Mouse (Mus musculus): ENCODE data around the gene Gm17087. TPM values are rescaled to one million over a fixed set of nuclear protein-coding genes. Genes with fewer than 3 reads are reported as not detected.

Gene Gm17087
- total RNA-seq, 2 experiments from 2014 or later: not detected

DNA sequence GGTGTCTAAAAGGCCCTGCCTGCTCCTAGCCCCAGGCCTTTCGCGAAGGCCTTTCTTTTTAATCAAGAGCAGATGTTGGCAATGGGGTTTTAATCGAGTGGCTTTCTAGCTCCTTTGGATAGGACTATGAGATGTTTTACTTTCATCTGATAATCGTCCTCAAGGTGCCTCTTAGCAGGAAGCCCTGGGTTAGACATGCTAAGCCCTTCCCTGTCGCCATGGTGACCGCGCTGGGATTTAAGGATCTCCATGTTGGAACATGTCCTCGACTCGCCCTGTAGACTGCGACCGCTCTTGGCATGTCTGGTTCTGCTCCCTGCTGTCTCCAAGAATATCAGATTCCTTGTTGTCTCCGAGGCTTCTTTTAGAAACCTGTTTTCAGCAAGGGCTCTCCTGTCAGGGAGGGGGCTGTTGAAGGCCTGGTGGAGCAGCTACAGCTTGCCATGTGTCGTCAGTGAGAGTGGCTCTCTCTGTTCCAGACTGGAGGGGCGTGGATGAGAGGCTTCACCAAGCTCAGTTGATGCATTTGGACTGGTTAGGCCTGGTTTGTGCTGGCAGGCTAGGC, 24.7 kb downstream of the Gm17087 start:
- no peak for DNase-seq

- no peak for DNase-seq
These were observed 28.6 kb downstream of the Gm17087 start for GRCm38 (mm10) chr17:8538102-8538501.

DNA sequence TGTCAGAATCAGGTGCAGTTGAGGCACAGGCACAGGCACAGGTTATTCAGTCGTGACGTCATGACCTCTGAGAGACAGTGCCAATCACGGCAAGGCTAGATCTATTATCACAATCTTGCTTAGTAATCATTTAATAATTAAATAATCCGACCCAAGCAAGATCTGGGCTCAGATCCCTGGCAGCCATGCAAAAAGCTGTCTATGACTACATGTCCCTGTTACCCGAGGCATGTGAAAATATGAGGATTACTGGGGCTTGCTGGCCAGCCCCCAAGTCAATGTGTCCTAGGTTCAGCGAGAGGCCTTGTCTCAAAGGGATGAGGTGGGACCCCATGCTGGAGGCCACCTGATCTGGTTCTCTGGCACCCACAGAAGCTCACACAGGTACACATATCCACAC, 30.2 kb downstream of the Gm17087 start:
- DNase-seq: no peak

- no peak for DNase-seq
These were observed 32.9 kb downstream of the Gm17087 start for GRCm38 (mm10) chr17:8533828-8534227.

- DNase-seq: no peak
These were observed 34.1 kb downstream of the Gm17087 start for GRCm38 (mm10) chr17:8532609-8533008.

DNA sequence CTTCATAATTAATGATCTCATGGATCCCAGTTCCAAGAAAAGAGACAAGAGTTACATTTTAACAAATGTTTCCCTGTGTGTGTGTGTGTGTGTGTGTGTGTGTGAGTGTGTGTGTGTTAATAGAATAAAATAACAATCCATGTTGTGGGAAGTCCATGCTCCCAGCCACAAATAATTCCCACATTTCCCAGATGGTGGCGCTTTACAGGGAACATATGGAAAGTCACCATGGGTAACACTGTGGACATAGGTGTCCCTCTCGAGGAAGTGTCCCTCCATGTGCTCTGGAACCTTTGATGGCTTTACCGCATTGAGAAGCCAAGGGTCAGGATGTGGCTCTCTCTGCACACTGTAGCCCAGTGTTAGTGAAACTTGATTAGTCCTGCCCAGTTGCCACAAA, 38.1 kb downstream of the Gm17087 start:
- DNase-seq: no peak

DNA sequence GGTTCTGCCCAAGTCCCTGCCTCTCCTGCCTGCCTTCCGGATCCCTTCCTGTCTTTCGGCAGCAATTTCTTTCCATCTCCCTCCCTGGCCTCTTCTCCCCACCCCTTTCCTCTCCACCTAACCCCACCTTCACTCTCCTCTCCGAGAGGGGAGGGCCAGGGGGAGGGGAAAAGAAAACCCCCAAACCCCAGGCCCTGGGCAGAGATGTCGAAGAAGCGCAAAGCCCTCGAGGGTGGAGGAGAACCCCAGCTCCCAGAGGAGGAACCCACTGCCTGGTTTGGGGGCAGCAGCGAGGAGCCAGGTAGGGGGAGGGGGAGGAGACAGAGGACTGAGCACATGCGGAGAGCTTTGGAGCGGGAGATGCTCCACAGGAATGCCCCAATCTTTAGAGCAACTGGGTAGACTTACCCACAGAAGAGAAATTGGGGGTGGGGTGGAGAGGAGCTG, 39.9 kb downstream of the Gm17087 start:
- DNase-seq: no peak

DNA sequence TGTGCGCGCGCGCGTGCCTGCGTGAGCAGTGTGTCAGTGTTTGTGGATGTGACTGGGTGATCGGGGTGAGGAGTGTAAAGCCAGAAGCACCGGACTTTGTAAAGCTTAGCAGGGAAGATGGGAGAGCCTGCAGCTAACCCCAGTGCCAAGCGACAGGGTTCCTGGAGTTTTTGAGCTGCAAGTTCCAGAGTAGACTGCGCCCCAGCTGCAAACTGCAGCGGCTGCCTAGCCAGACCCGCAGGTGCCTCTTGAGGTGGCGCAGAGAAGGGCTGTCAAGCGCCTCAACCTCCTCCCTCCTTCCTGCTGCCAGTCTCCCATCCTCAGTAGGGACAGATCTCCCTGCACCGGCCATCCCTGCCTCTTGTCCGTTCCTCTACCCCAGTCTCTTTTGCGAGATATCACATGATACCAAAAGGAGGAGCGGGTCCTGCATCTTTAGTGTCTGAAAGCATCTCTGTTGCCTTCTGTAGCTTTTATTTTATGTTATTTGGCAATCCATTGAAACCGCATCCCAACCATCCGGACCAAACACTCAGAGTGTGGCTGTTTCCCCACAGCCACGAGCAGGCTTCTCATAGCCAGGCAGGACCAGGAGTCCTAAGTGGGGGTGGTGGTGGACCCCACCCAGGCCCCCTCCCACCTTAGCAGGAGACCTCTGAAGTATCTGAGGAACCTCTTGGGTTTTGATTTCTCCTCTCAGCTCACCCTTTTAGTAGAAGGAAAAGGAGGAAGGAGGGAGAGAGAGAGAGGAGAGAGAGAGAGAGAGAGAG, 40.6 kb downstream of the Gm17087 start:
- DNase-seq: no peak

DNA sequence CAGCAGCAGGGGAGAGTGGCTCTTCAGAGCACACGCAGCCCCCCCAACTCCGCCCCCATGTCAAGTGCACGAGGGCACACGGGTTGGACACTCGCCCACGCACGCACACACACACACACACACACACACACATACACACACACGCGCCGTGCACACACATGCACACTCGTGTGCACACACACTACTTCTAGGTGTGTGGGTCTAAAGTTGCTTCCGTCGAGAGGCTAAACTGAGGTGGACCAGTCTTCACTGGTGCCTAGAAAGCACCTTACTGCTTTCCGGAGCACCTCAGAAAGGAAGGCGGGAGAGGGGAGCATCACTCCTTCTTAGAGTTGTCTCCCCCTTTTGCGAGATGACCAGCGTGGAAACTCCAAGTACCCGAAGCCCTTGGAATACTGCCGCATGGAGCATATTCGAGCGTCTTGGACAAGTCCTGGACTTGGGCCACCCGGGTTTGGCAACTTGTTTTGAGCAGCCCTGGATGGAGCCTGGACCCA, 41.5 kb downstream of the Gm17087 start, which contains the start of gene Pde10a:
Gene Pde10a (plus strand): TSS at position 148 of the 497 bp plus-strand sequence.
- peak; percentile 38 for DNase-seq

- peak; percentile 90 for DNase-seq
These were observed 42.2 kb downstream of the Gm17087 start for GRCm38 (mm10) chr17:8524387-8525165.

- no peak for DNase-seq
These were observed 42.8 kb downstream of the Gm17087 start for GRCm38 (mm10) chr17:8523986-8524385.

DNA sequence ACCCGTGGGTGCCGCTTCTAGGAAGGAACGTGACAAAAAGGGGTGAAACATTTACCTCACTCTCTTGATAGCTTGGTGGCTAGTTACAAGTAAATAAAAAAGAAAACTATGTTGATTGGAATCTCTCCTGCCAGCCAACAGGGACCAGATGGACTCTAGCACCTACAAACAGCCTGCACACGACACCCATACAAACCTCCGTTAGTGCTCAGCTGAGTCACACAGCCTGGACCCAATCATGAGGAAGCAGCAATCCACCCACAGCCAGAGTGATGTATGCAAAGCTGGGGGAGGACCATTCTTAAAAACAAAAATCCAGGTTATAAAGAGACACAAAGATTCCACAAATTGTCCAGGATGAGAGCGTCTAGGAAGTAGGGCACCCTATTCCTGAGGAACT, 50.7 kb downstream of the Gm17087 start:
- no peak for DNase-seq

Other genes starting within 250 kb of the Gm17087 start
- under 1 TPM; 0.08 to 0.10 TPM for gene Prr18, start 229.5 kb downstream of the Gm17087 start, total RNA-seq (2021)
- not detected for gene T2, start 211.0 kb downstream of the Gm17087 start, total RNA-seq (2021)
- gene T, start 132.5 kb downstream of the Gm17087 start, total RNA-seq (2021): not detected
- gene Pde10a, start 41.6 kb downstream of the Gm17087 start, total RNA-seq (2021): 1 to 10 TPM; 3.5 to 7.9 TPM

Data from gastrocnemius, postnatal 25 days (tissue).